Comparison of ENCODE assay signal across 26 mouse cellular contexts in genomic region chr9:51208974-51209332, GRCm38 (mm10). TPM values are rescaled to one million over a fixed set of nuclear protein-coding genes. Genes with fewer than 3 reads are reported as not detected.
DNase-seq lines count a peak whose midpoint lies in the region; ATAC-seq and TF ChIP-seq lines count a peak whose summit lies in the region.
"Had no signal": no experiment of that assay in that cellular context is flagged by ENCODE, and none has a peak within 500 bp of the region (broad histone marks: within the 10 kb centered on the region; RNA-seq: fewer than 3 reads in every experiment).

No protein-coding gene starts in this region.

- intact Hi-C loops in left cerebral cortex, postnatal 4 days (cut with DNase I): no loop called here
- intact Hi-C loops in left cerebral cortex, postnatal 25 days (cut with DNase I): no loop called here

- H3K27ac ChIP-seq in forebrain, embryonic 16.5 days (ENCODE audit: low read length): no peak overlapping the region
- H3K27ac ChIP-seq in forebrain, postnatal 0 days (ENCODE audit: low read depth, low read length): no peak overlapping the region
- H3K27ac ChIP-seq: embryonic facial prominence, embryonic 12.5 days; embryonic facial prominence, embryonic 15.5 days; forebrain, embryonic 12.5 days; gastrocnemius, adult 2 months; heart, embryonic 13.5 days; hindbrain, embryonic 12.5 days; hindbrain, embryonic 15.5 days; intestine, embryonic 15.5 days had no signal

- peak; percentile 41 to 62 for DNase-seq in cerebellum, postnatal 10 days
- DNase-seq in cerebellum, adult 11-12 months: no peak
- no peak for DNase-seq in forebrain, postnatal 0 days
- DNase-seq in left cerebral cortex, postnatal 4 days: peak; percentile 42
- no peak for DNase-seq in left cerebral cortex, postnatal 25 days (ENCODE audit: low spot score in 2 of 2)
- DNase-seq: adrenal gland, adult 8-10 months; adrenal gland, postnatal 25 days; cerebellum, adult 8-10 months; gastrocnemius, adult 2 months; gastrocnemius, postnatal 14 days; heart, adult 18-20 months; heart, postnatal 14 days; heart, postnatal 4 days; kidney, adult 11 months; kidney, adult 8-10 months had no signal

- H3K4me2 ChIP-seq in forebrain, embryonic 16.5 days (ENCODE audit: low read length): no peak overlapping the region
- H3K4me2 ChIP-seq in forebrain, postnatal 0 days (ENCODE audit: low read depth): no peak overlapping the region
- H3K4me2 ChIP-seq: embryonic facial prominence, embryonic 12.5 days; embryonic facial prominence, embryonic 15.5 days; forebrain, embryonic 12.5 days; heart, embryonic 13.5 days; hindbrain, embryonic 12.5 days; hindbrain, embryonic 15.5 days; intestine, embryonic 15.5 days had no signal

- no peaks in the 10 kb centered on the region for H3K27me3 ChIP-seq in forebrain, embryonic 16.5 days (replicated peaks; ENCODE audit: control insufficient read depth, insufficient read depth, low read length)
- no peaks in the 10 kb centered on the region for H3K27me3 ChIP-seq in forebrain, postnatal 0 days (ENCODE audit: insufficient read depth, low read length)
- H3K27me3 ChIP-seq: embryonic facial prominence, embryonic 12.5 days; embryonic facial prominence, embryonic 15.5 days; forebrain, embryonic 12.5 days; heart, embryonic 13.5 days; hindbrain, embryonic 12.5 days; hindbrain, embryonic 15.5 days; intestine, embryonic 15.5 days had no signal

- no peak for TF ChIP-seq CTCF in forebrain, postnatal 0 days (IDR thresholded peaks at IDR 0.05; ENCODE audit: low read depth)

- no peaks in the 10 kb centered on the region for H3K9me3 ChIP-seq in forebrain, embryonic 16.5 days (ENCODE audit: control insufficient read depth, low read length)
- H3K9me3 ChIP-seq in forebrain, postnatal 0 days (ENCODE audit: low read length): no peaks in the 10 kb centered on the region
- H3K9me3 ChIP-seq: embryonic facial prominence, embryonic 12.5 days; embryonic facial prominence, embryonic 15.5 days; forebrain, embryonic 12.5 days; heart, embryonic 13.5 days; hindbrain, embryonic 12.5 days; hindbrain, embryonic 15.5 days; intestine, embryonic 15.5 days had no signal

- no peak overlapping the region for H3K4me3 ChIP-seq in forebrain, embryonic 16.5 days (replicated peaks; ENCODE audit: low read length)
- H3K4me3 ChIP-seq in forebrain, postnatal 0 days (ENCODE audit: low read depth, low read length): no peak overlapping the region
- H3K4me3 ChIP-seq: embryonic facial prominence, embryonic 12.5 days; embryonic facial prominence, embryonic 15.5 days; forebrain, embryonic 12.5 days; gastrocnemius, adult 2 months; heart, embryonic 13.5 days; hindbrain, embryonic 12.5 days; hindbrain, embryonic 15.5 days; intestine, embryonic 15.5 days had no signal

- H3K4me1 ChIP-seq in forebrain, embryonic 16.5 days (replicated peaks; ENCODE audit: control insufficient read depth, insufficient read depth, low read length): peaks cover 2% of the 10 kb centered on the region; the same call in 1 of the 2 replicates
- no peaks in the 10 kb centered on the region for H3K4me1 ChIP-seq in forebrain, postnatal 0 days (ENCODE audit: insufficient read depth)
- H3K4me1 ChIP-seq: embryonic facial prominence, embryonic 12.5 days; embryonic facial prominence, embryonic 15.5 days; forebrain, embryonic 12.5 days; heart, embryonic 13.5 days; hindbrain, embryonic 12.5 days; hindbrain, embryonic 15.5 days; intestine, embryonic 15.5 days had no signal

- ATAC-seq in forebrain, embryonic 16.5 days: peak; percentile 57; the same call in 1 of the 2 replicates
- no peak for ATAC-seq in forebrain, postnatal 0 days
- ATAC-seq: activated CD4-positive, CD25-positive, alpha-beta regulatory T cell, adult 4 months; intestine, embryonic 15.5 days had no signal

- H3K36me3 ChIP-seq in forebrain, embryonic 16.5 days (ENCODE audit: control insufficient read depth, insufficient read depth): no peaks in the 10 kb centered on the region
- no peaks in the 10 kb centered on the region for H3K36me3 ChIP-seq in forebrain, postnatal 0 days (ENCODE audit: insufficient read depth)
- H3K36me3 ChIP-seq: embryonic facial prominence, embryonic 12.5 days; embryonic facial prominence, embryonic 15.5 days; forebrain, embryonic 12.5 days; heart, embryonic 13.5 days; hindbrain, embryonic 12.5 days; hindbrain, embryonic 15.5 days; intestine, embryonic 15.5 days had no signal

- H3K9ac ChIP-seq in forebrain, embryonic 16.5 days (replicated peaks; ENCODE audit: low read depth, low read length): no peak overlapping the region
- no peak overlapping the region for H3K9ac ChIP-seq in forebrain, postnatal 0 days
- H3K9ac ChIP-seq: embryonic facial prominence, embryonic 12.5 days; embryonic facial prominence, embryonic 15.5 days; forebrain, embryonic 12.5 days; heart, embryonic 13.5 days; hindbrain, embryonic 12.5 days; hindbrain, embryonic 15.5 days; intestine, embryonic 15.5 days had no signal

- WGBS in forebrain, embryonic 16.5 days: 82% methylated on average over 2 of the region's 2 CpGs
- WGBS in forebrain, postnatal 0 days: 86% methylated on average over 2 of the region's 2 CpGs

RNA-seq across cellular contexts. Expression of gene Pou2af1, which starts 4.6 kb away (rescaled TPM):
- not detected in 2 replicates for polyA plus RNA-seq in forebrain, embryonic 16.5 days (2015; fragmentation: Nextera tagmentation; extraction: Ambion mirVana)
- total RNA-seq in forebrain, postnatal 0 days (2014; rRNA removed): 0.05 TPM in 1 of 2 replicates, not detected in the other
- 0.09 TPM in 1 of 2 replicates, not detected in the other for polyA plus RNA-seq in forebrain, postnatal 0 days (2015; fragmentation: Nextera tagmentation; extraction: Ambion mirVana)
- not detected for total RNA-seq in left cerebral cortex, postnatal 4 days (2021)
- under 1 TPM in 1 of 2 experiments, not detected in 1; 0.16 TPM for total RNA-seq in left cerebral cortex, postnatal 25 days (2021)
- total RNA-seq: gastrocnemius, adult 2 months had no signal
- polyA plus RNA-seq: embryonic facial prominence, embryonic 12.5 days; forebrain, embryonic 12.5 days; heart, embryonic 13.5 days; hindbrain, embryonic 12.5 days had no signal

RNA-seq across cellular contexts. Expression of gene Gm32742, which starts 43.6 kb away (rescaled TPM):
- polyA plus RNA-seq in forebrain, embryonic 16.5 days (2015; fragmentation: Nextera tagmentation; extraction: Ambion mirVana): 0.03 and 0.05 TPM in 2 replicates
- total RNA-seq in forebrain, postnatal 0 days (2014; rRNA removed): not detected in 2 replicates
- polyA plus RNA-seq in forebrain, postnatal 0 days (2015; fragmentation: Nextera tagmentation; extraction: Ambion mirVana): 0.02 and 0.03 TPM in 2 replicates
- total RNA-seq in left cerebral cortex, postnatal 4 days (2021): under 1 TPM in 1 of 2 experiments, not detected in 1; 0.04 TPM
- total RNA-seq in left cerebral cortex, postnatal 25 days (2021): not detected
- total RNA-seq: adrenal gland, adult 8-10 months; adrenal gland, postnatal 25 days; gastrocnemius, adult 2 months; gastrocnemius, postnatal 14 days; gastrocnemius, postnatal 4 days; heart, postnatal 14 days; heart, postnatal 4 days had no signal
- polyA plus RNA-seq: activated CD4-positive, CD25-positive, alpha-beta regulatory T cell, adult 4 months; frontal cortex, adult 2 months; hindbrain, embryonic 15.5 days had no signal

Comparison
In these comparisons a context has a peak if more than half of its experiments do, and no peak if none do; other contexts are left out.
1. DNase-seq: peak in cerebellum, postnatal 10 days (2 of 2) and left cerebral cortex, postnatal 4 days (single experiment); none in cerebellum, adult 11-12 months (single experiment), forebrain, postnatal 0 days (single experiment) and left cerebral cortex, postnatal 25 days (0 of 2).